Mouse (Mus musculus): ENCODE measurements at regions not wholly inside any gene's neighbourhood (a gene's known extent, or its start where the extent isn't known, plus 50 kb on each side); places are given as distances from the start of the nearest gene placed in this dataset.
"Not testable (repeated sequence)": the region's sequence is repeated elsewhere in the genome, so short reads cannot be mapped to it uniquely, and the experiment has no call there.

DNA sequence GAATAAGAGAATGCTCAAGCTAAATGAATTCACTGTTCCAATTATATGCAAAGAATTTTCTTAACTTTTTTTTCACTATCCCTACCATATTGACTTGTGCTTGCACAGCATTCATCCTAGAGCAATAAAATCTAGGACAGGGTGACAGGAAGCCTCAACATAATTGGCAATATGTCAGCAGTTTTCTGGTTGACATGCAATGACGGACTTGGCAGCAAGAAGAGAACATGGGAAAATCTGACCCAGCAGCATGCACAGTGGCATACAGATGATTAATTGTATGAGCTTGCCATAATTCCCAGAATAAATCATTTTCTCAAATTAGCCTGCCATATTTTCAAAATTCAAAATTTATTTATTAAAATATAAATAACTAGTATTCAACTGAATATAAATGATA is 152.7 kb downstream of the Amy2a5 start:
- no peak for DNase-seq (ENCODE audit: low spot score in 2 of 2)

DNA sequence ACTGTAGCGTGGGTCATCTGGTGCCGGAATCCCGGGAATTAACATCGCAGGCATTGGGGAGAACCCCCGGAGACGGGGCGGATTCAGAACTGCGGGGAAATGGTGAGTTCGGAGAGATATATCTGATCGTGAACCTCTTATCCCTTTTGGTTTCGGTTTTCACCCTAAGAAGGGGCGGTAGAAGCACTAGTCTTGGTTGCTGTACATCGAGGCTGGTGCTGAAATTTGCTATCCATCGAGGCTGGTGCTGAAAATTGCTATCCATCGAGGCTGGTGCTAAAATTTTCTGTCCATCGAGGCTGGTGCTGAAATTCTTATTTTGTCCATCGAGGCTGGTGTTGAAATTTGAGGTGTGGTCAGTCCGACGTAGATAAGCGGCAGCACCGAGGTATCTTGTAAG is 167.8 kb downstream of the Amy2a5 start:
- DNase-seq (ENCODE audit: low spot score in 2 of 2): not testable (repeated sequence)

DNA sequence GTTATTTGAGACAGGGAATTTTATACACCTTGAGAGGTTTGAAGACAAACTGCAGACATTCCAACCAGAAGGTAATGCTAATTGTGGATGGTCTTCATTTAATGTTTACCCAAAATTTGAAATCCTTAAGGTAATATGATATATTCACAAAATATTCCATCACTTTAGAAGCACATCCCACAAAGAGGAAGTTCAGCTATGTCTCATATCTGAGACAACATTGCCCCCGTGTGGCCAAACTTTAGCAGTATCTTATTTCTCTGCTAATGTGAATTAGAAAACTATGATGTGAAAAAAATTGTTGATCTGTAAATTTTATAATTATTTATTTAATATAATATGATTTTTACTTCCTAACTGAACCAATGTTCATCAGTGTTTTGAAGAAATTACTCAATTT is 177.9 kb downstream of the Amy2a5 start:
- DNase-seq (ENCODE audit: low spot score in 2 of 2): peak; percentile 56 to 81
